Mouse (Mus musculus) cerebellum, postnatal 4 days (tissue): ENCODE measurements around the gene Cd52.
A peak's percentile ranks its signal among the peaks of the same experiment; 100 is the strongest.

Source experiments
- DNase-seq, 2 experiments: peaks; one replicate each; pipeline ENCODE4 v3.0.0; 2022; ENCODE audit warnings: low spot score in 2 of 2, mixed read lengths in 1 of 2

Cd52 gene

DNA sequence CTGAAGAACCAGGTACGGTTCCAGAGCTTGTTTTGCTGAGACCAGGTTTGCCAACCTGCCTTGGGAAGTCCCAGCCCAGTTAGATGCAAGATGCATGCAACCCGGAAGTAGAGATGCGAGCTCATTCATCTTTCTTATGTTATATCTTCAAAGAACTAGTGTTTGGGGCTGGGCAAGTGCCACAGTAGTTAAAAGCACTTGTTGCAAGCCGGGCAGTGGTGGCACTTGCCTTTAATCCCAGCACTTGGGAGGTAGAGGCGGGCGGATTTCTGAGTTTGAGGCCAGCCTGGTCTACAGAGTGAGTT lies 3.7 kb downstream of the Cd52 start:
- DNase-seq = no peak

DNA sequence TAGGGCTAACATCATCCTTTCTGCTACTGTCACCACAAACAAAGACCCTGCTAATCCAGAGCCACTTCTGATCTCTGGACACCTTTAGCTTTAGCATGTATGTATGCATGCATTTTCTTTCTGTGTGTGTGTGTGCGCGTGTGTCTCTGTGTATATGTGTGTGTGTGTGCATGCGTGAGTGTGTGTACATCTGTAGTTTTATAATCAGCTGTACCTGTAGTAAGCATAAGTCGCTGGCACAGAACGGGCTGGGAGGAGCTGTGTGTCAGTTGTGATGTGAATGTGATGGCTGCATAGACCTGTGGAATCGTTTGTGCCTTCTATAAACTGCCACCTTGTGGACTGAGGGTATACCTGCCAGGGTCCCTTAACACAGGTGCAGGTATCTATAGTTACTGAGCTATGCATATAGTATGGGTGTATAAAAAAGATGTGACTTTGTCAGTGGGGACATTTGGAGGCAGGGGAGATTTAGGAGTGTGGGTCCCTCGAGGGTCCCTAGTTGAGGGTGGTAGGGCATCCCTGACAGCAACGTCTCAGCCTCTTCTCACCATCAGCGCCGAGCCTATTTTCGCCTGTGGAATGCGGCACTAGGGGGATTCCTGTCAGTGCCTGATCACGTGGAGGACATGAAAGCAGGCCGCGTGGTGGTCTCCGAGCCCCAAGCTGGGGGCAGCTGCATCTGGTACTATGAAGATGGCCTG lies 4.2 kb downstream of the Cd52 start:
- no peak for DNase-seq

DNA sequence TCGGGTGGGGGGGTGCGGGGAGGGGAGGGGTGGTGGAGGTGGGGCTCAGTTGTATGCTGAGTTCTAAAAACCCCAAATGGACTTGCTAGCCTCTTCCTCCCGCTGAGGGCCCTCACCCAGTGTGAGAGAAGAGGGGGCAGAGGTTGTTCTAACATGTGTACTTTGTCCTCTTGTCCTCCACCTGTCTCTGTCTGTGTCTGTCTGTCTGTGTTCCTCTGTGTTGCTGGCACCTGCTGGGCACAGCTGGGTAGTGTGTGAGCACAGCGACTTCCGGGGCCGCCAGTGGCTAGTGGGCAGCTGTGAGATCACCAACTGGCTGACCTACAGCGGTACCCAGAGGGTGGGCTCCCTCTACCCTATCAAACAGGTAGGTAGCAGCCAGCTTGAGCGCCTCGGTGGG lies 5.9 kb downstream of the Cd52 start:
- no peak for DNase-seq

DNA sequence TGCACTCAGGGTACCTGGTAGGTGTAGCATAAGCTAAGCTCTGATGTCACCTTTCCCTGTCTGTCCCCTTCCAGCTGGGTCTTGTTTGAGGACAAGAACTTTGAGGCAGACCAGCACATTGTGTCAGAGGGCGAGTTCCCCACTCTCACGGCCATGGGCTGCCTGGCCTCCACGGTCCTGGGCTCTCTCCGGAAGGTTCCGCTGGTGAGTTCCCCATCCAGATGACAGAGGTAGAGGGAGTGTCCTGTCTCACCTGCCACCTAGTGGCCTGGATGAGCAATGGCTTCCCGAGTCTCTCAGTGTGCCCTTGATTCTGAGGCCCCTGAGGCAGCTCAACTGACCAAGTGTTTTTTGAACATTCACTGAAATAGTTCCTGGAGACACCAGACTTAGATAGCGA lies 7.5 kb downstream of the Cd52 start:
- peak in 1 of 2 experiments; percentile 18 for DNase-seq

DNA sequence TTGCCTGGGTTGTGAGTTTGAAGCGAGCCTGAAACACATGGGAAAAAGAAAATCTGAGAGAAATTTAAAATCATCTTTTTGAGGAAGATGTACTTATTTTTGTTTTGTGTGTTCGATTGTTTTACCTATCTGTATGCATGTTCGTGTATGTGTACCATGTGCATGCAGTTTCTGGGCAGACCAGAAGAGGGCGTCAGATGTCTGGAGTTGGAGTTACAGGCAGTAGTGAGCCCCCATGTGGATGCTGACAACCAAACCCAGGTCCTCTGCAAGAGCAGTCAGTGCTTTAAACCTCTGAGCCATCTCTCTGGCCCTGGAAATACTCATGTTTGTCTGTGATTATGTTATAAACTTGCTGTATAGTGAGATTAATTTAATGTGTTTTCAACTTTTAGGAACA lies 9.9 kb downstream of the Cd52 start:
- DNase-seq = no peak

DNA sequence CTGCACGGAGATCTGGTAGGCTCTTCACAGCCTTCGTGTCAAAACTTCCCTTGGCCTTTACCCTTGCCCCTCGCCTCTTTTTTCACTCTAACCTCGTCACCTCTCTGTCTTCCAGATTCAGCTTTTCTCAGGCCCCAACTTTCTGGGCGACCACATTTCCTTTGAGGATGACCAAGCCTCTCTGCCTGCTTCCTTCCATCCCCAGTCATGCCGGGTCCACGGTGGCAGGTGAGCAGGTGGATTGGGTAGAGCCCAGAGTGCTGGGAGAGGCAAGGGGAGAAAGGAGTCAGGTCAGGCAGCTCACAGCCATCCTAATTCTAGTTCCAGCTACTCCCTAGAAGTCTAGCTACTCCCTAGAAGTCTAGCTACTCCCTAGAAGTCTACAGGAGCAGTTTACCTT lies 12.4 kb downstream of the Cd52 start:
- DNase-seq = no peak

DNA sequence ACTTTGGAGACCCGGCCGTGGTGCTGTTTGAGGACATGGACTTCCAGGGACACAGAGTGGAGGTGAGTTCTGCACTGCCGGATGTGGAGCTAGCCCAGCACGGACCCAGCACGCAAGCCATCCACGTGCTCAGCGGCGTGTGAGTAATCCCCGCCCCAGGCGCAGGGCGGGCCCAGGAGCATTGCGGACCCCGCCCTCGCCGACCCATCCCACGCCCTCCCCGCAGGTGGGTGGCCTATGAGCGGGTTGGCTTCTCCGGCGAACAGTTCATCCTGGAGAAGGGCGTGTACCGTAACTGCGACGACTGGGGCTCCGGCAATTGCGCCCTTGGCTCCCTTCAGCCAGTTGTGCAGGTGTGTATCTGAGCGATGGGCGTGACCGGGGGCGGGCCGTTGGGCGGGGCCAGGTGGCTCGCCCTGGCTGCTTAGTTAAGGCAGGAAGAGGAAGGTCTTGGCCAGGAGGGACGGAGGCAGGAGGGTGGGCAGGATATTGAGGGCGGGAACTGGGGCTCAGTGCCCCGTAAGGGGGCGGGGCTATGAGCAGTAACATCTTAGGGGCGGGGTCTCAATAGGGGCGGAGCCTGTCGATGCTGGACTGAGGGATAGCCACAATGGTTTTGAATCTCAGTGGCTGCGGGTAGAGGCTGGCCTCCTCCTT lies 13.0 kb downstream of the Cd52 start:
- peak in 1 of 2 experiments; percentile 21 for DNase-seq

DNA sequence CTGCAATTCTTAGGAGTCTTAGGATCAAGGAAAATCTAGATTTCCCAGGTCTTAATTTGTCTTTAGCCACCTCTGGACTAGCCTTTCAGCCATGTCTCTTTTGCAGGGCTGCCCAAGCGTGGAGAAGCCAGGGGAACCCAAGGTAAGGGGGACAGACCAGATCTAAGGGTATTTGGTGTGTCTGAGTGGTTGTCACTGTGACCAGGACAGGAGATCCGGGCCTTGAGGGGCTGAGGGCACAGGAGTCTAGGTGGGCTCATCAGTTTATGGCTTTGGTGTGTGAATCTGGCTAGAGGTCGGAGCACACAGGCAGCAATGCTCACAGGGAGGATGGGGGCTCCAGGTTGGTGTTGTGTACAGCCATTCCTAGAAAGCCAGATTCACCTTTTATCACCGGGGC lies 14.2 kb downstream of the Cd52 start:
- DNase-seq = no peak

DNA sequence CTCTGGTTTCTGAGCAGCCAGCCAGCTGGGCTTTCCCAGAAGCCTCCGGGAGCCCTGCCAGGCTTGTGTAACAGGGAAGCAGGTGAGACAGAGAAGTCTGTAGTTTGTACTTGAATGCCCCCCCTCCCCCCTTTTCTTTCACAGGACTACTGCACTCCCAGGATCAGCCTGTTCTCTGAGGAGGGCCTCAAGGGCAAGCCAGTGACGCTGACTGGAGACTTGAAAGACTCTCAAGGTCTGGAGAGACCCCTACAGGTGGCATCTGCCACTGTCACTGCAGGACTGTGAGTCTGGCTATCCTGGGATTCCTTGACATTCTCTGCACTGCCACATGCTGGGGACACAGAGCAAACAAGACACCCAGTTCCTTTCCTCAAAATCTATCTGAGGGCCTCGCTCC lies 16.2 kb downstream of the Cd52 start:
- peak in 1 of 2 experiments; percentile 43 for DNase-seq

DNA sequence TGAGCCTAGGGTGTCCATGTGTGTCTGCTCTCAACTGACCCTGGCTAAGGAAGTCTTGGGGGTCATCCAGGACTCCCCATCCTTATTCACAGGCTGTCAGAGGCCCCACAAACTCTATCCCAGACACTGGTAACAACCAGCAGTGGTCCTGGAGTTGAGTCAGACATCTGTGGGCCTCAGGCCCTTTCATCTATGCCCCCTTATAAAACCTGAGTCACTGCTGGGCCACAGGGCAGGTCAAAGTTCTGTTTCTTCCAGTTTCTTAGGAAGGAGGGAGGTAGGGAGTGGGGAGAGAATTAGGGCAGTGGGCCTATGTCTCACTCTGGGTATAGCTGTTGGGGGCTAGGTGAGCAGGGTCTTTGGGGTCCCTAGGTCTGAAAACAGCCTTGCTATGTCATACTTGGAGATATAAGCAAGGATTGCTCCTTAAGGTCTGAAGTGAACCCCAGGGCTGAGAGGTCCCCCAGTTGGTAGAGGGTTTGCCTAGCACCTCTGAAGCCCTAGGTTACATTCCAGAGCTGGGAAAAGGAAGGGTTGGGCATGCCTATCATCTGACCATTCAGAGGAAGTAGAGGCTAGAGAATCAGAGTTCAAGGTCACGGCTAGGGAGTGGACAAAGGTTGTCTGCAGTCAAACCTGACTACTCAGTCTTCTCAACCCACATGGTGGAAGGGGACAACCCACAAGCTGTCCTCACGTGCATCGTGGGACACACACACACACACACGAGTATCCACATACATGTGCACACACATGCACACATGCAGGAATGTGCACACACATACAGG lies 25.9 kb downstream of the Cd52 start:
- DNase-seq = no peak

DNA sequence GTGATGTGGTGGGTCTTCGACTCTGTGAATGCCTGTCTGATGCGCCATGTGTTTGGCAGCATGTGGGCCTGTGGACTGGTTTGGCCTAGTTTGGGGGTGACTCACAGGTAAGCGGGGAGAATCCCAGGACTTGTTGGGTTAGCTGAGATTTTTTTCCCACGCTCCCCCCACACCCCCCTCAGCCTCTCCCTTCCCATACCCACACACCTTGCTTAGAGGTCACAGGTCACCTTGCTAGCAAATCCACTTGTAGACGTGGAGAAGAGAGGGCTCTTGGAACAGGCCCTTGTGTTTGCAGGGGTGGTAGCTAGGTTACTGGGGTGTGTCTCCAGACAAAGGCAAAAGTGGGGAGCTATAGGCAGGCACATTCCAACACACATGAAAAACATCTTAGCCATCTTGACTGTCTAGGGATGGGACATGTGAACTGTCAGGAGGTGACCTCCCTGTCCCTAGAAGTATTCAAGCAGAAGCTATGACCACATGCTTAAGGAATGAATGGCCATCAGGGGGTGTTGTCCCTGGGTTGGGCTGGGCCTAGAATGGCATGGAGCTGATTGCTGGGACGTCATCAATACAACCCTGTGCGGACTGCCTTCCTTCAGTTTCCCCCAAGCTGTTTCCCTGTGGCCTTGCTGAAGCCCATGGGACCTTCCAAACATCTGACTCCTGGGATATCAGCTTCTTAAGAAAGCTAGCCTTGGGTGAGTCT lies 26.9 kb downstream of the Cd52 start:
- DNase-seq = no peak

DNA sequence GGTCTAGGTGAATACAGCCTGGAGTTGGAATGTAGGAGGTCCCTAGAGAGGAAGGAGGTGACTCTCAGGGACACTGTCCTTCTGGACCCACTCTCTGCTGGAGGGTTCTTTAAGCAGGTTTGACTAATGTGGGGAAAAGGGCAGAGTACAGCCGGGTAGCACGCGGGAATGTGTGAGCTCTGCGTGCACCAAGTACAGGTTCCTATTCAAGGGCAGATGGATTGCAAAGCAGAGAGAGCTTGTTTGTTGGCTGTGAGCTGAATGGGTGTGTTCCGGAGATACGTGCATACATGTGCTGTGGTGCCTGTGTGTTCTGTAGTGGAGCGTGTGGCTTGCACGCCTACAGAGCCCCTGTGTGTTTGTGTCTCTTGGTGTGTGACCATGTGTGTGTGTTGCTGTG lies 27.5 kb downstream of the Cd52 start:
- DNase-seq = no peak

DNA sequence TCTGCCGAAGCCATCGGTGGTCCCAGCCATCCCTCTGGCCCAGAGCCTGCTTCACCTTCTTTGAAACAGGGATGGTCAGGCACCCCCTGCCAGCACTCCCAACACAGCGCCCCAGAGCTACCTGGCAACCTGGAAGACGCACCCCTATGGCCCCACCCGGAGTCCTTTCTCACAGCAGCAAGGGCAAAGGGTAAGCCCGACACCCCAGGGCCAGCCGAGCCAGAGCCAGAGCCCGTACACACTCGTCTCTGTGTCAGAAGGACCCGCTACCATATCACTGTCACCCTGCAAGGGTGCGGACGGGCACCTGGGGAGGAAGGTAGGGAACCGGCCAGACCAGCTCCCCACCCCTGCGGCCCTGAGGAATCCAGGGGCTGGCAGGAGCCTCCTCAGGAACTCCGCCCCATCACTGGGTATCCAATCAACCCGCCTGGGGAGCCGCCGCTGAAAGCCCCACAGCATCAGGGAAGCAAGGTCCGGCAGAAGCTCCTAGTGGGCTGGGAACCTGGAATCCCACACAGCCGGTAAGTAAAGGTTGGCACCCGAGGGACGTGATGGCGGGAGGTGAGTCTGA lies 29.4 kb downstream of the Cd52 start:
- no peak for DNase-seq

DNA sequence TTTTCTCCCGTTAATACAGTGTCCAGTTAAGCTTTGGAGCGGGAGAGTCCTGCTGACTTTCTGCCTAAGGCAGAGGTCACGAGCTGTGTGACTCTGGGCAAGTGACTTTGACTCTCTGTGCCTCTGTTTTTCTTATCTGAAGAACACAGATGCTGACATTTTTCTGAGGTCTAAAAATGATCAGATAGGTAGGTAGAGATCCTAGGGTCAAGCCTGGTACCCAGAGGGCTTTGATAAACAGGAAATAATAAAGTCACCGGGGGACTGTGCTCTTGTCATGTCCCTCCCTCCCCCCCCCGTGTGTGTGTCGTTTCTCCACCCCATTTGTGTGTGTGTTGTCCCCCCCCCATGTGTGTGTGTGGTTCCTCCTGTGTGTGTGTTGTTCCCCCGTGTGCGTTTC lies 32.3 kb downstream of the Cd52 start:
- no peak for DNase-seq

DNA sequence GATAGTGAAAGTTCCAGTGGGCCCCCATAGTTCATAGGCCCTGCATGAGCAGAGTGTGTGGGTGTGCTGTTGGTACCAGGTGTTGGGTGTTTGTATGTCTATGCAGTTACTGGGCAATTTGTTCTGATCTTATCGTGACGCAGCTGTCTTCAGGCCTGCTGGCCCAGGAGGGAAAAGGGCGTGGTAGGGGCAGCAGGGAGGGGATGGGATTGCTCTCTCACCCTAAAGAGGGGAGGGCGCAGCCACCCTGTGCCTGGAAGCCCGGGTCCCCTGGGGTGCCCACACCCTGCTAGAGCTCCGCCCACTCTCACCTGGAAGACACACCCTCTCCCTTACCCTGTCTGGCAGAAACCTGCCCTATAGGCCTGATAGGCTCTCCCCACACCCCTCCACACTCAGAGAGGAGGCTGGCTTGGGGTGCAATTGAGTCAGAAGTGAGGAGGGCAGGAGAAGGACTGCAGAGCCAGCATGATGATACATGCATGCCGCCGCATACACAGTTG lies 32.9 kb downstream of the Cd52 start:
- DNase-seq = no peak

DNA sequence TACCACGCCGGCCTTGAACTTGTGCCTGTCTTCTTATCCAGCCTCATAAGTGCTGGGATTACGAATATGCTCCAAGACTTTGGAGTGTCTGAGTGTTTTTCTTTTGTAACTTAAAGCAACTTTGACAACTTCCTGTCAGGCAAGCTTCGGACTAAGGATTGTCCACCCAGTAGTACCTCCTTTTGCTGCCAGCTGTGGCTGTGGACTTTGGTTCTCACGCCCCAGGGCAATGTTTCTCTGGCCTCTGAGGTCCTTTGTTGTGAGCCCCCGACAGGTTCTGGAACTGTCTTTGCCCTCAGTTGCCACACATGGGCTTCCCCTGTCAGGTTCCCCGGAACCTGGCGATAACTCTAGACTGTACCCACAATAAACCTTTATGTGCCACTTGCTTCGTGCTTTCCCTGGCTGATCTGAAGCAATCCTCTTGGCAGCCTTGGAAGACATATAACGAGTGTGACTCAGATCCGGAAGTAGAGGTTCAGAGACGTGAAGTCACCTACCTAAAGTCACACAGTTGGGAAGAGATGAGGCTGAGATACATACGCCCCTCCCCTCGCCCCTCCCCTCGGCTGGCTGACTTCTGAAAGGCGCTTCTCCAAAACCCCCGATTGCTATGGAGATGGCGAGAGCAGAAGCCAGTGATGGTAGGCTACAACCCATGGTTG lies 33.6 kb downstream of the Cd52 start:
- no peak for DNase-seq

DNA sequence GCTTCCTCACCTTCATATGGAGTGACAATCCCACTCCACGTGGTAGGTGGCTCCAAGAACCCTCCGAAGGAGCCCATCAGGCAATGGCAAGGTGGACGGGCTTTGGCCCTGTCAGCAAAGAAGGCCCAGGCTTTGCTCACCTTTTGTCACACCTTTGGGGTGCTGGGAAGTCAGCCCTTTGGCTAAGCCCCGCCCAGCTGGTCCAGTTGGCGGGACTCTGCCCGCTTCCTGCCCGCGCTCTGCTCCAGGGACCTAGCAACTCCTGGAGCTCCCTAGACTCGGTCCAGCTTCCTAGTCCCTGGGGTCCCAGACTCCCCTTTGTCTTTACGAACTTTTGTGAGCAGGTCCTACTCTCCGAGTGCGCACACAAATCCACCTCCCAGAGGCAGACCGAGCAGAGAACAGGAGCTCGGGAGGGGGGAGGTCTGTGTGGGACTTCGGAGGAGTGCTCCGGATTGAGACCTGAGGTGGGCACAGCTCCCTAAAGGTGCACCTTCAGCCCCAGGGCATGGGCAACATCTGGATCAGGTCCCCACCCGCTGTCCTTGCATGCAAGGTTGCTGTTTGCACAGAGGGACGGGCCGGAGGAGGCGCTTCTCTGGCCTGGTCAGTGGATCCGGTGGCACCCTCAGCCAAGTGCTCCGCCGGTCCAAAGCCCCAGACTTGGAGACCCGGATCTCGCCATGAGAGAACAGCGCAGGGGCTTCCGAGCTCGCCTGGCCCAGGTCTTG lies 34.6 kb downstream of the Cd52 start, which contains the start of gene Crybg2:
Gene Crybg2, plus strand, starts transcription at position 681 of the 731 bp plus-strand sequence.
- DNase-seq = no peak

DNA sequence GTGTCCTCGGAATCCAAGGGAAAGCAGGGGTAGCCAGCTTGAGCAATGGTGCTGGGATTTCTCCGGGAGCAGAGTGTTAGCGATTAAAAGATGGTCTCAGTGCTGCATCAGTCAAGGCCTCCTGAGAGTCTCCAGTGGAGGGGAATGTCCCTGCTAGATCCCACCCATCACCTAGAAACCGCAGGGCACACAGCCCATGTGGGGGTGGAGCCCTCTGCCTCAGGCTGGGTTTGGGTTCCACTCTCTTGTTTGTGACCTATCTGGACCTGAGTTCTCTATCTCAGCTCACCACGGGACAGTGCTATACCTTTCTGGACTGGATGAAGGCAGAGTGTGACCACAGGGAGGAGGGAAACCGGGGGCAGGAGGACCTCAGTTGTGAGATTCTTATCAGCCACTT lies 36.0 kb downstream of the Cd52 start:
- DNase-seq = no peak

DNA sequence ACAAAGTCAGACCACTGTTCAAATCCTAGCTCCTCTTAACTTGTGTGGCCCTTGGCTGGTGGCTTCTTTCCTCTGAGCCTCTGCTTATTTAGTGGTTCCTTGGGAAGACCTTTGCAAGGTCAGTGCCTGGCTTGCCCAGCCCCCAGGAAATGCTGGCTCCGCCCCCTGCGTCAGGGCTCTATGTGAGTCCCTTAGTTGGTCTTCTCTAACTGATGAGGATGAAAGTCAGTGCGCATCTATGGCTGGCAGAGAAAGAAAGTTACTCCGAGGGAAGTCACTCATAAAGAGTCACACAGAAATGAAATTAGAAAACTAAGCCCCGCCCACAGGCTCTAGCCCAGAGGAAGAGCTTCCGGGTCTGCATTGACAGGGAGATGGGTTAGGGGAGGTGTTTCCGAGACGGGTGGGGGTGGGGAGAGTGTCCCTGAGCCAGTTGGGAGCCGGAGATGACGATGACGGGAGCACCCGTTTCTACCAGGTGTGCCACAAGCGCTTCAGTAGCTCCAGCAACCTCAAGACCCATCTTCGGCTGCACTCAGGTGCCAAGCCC lies 36.6 kb downstream of the Cd52 start:
- no peak for DNase-seq

DNA sequence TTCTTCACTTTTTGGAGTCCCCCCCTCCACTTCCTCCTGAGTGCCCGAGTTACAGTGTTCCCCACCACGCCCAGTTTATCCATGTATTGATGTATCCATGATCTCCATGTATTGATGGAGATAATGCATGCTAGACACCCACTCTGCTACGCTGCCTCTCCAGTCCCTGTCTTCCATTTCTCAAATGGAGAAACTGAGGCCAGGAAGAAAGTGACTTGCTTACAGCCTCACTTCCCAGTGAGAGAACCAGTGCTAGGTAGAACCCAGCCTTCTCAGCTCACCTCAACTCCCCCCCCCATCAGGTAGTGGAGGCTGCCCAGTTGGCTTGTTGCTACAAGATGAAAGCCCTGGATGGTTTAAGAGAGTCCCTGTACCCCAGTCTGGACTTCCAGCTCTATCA lies 41.3 kb downstream of the Cd52 start, which contains the start of gene Zfp683:
Gene Zfp683, plus strand, starts transcription at position 301 of the 400 bp plus-strand sequence.
- no peak for DNase-seq
